ENCODE assay signal across 28 mouse cellular contexts in genomic region chr17:72579321-72579720, GRCm38 (mm10). TPM values are rescaled to one million over a fixed set of nuclear protein-coding genes. Genes with fewer than 3 reads are reported as not detected.
"Had no signal": no experiment of that assay in that cellular context is flagged by ENCODE, and none has a peak within 500 bp of the region (broad histone marks: within the 10 kb centered on the region; RNA-seq: fewer than 3 reads in every experiment).

No protein-coding gene starts in this region.

- DNase-seq: gastrocnemius, postnatal 14 days; gastrocnemius, postnatal 36 days; heart, adult 2 months; heart, postnatal 14 days; heart, postnatal 36 days; kidney, adult 11 months; kidney, adult 2 months; kidney, adult 9 months; kidney, postnatal 14 days; kidney, postnatal 36 days; left cerebral cortex, postnatal 4 days had no signal

- H3K4me1 ChIP-seq: heart, embryonic 13.5 days; heart, embryonic 15.5 days; hindbrain, embryonic 13.5 days; hindbrain, embryonic 15.5 days; kidney, embryonic 15.5 days; limb, embryonic 13.5 days; limb, embryonic 15.5 days; liver, embryonic 12.5 days had no signal

- ATAC-seq: hindbrain, postnatal 0 days; intestine, embryonic 16.5 days; liver, embryonic 12.5 days had no signal

- H3K36me3 ChIP-seq: heart, embryonic 13.5 days; heart, embryonic 15.5 days; hindbrain, embryonic 13.5 days; hindbrain, embryonic 15.5 days; kidney, embryonic 15.5 days; limb, embryonic 13.5 days; limb, embryonic 15.5 days; liver, embryonic 12.5 days had no signal

- H3K9me3 ChIP-seq: heart, embryonic 13.5 days; heart, embryonic 15.5 days; hindbrain, embryonic 13.5 days; hindbrain, embryonic 15.5 days; kidney, embryonic 15.5 days; limb, embryonic 13.5 days; limb, embryonic 15.5 days had no signal

- H3K4me3 ChIP-seq: heart, adult 2 months; heart, embryonic 13.5 days; heart, embryonic 15.5 days; hindbrain, embryonic 13.5 days; hindbrain, embryonic 15.5 days; kidney, embryonic 15.5 days; limb, embryonic 13.5 days; limb, embryonic 15.5 days; liver, embryonic 12.5 days had no signal

- H3K27me3 ChIP-seq: heart, embryonic 13.5 days; heart, embryonic 15.5 days; hindbrain, embryonic 13.5 days; hindbrain, embryonic 15.5 days; kidney, embryonic 15.5 days; limb, embryonic 13.5 days; limb, embryonic 15.5 days; liver, embryonic 12.5 days had no signal

- H3K27ac ChIP-seq: heart, adult 2 months; heart, embryonic 13.5 days; heart, embryonic 15.5 days; hindbrain, embryonic 13.5 days; hindbrain, embryonic 15.5 days; hindbrain, postnatal 0 days; kidney, embryonic 15.5 days; kidney, postnatal 0 days; limb, embryonic 13.5 days; limb, embryonic 15.5 days; liver, embryonic 12.5 days; liver, embryonic 14.5 days had no signal

- H3K4me2 ChIP-seq: heart, embryonic 11.5 days; heart, embryonic 13.5 days; heart, embryonic 15.5 days; hindbrain, embryonic 13.5 days; hindbrain, embryonic 15.5 days; kidney, embryonic 15.5 days; limb, embryonic 13.5 days; limb, embryonic 15.5 days; liver, embryonic 12.5 days had no signal

- H3K9ac ChIP-seq: heart, embryonic 13.5 days; heart, embryonic 15.5 days; hindbrain, embryonic 13.5 days; hindbrain, embryonic 15.5 days; kidney, embryonic 15.5 days; limb, embryonic 13.5 days; limb, embryonic 15.5 days; liver, embryonic 12.5 days; liver, embryonic 14.5 days had no signal

RNA-seq across cellular contexts. Expression of gene Alk, which starts 25.1 kb away (rescaled TPM):
- total RNA-seq: gastrocnemius, adult 18-20 months; gastrocnemius, adult 8-10 months; heart, adult 2 months; heart, postnatal 36 days; hematopoietic stem cell, adult 5-6 weeks; liver, adult 2 months had no signal
- polyA plus RNA-seq: liver, adult 2 months had no signal
